Mouse (Mus musculus) cerebellum, postnatal 10 days (tissue): ENCODE measurements at regions not wholly inside any gene's neighbourhood (a gene's known extent, or its start where the extent isn't known, plus 50 kb on each side); places are given as distances from the start of the nearest gene placed in this dataset.
A peak's percentile ranks its signal among the peaks of the same experiment; 100 is the strongest.
"Not testable (repeated sequence)": the region's sequence is repeated elsewhere in the genome, so short reads cannot be mapped to it uniquely, and the experiment has no call there.

Experiments used
- DNase-seq, 2 experiments: peaks; one replicate each; pipeline ENCODE4 v3.0.0; 2021; ENCODE audit warnings: mixed read lengths in 2 of 2

- not testable (repeated sequence) for DNase-seq
These were observed 65.4 kb upstream of the B3galnt2 start for GRCm38 (mm10) chr13:13888847-13889246.

- DNase-seq: peak; percentile 98 to 99
These were observed 64.8 kb upstream of the B3galnt2 start for GRCm38 (mm10) chr13:13889297-13890120.

- not testable (repeated sequence) for DNase-seq
These were observed 52.1 kb upstream of the B3galnt2 start for GRCm38 (mm10) chr13:13902186-13902585.
